Mouse (Mus musculus): Measurements from ENCODE around the gene Mfap2. TPM values are rescaled to one million over a fixed set of nuclear protein-coding genes. Genes with fewer than 3 reads are reported as not detected.

The Mfap2 gene
- total RNA-seq (2017) = not detected in 2 replicates

- ATAC-seq (replicated peaks; ENCODE audit: low read depth, poor library complexity, severe bottlenecking) = no peak
These were observed at the start of gene Mfap2 for GRCm38 (mm10) chr4:141010118-141010517. Gene Mfap2, plus strand, starts transcription at chr4:141010418.

GRCm38 (mm10) chr4:140960781-140961466, 49.3 kb upstream of the Mfap2 start, which contains the start of gene Sdhb:
Gene Sdhb, plus strand, starts transcription at chr4:140961203.
- peak; percentile 90 for ATAC-seq (replicated peaks; ENCODE audit: low read depth, poor library complexity, severe bottlenecking)

GRCm38 (mm10) chr4:140961467-140962206, 48.6 kb upstream of the Mfap2 start:
- ATAC-seq (replicated peaks; ENCODE audit: low read depth, poor library complexity, severe bottlenecking) = no peak

GRCm38 (mm10) chr4:140962207-140962909, 47.9 kb upstream of the Mfap2 start:
- ATAC-seq (replicated peaks; ENCODE audit: low read depth, poor library complexity, severe bottlenecking) = no peak

- ATAC-seq (replicated peaks; ENCODE audit: low read depth, poor library complexity, severe bottlenecking) = no peak
These were observed 47.3 kb upstream of the Mfap2 start for GRCm38 (mm10) chr4:140962950-140963349.

- ATAC-seq (replicated peaks; ENCODE audit: low read depth, poor library complexity, severe bottlenecking) = no peak
These were observed 46.1 kb upstream of the Mfap2 start for GRCm38 (mm10) chr4:140963941-140964597.

- ATAC-seq (replicated peaks; ENCODE audit: low read depth, poor library complexity, severe bottlenecking) = peak; percentile 46
These were observed 45.6 kb upstream of the Mfap2 start for GRCm38 (mm10) chr4:140964620-140965019.

GRCm38 (mm10) chr4:140967386-140968159, 42.6 kb upstream of the Mfap2 start:
- ATAC-seq (replicated peaks; ENCODE audit: low read depth, poor library complexity, severe bottlenecking) = no peak

GRCm38 (mm10) chr4:140971691-140972090, 38.5 kb upstream of the Mfap2 start:
- no peak for ATAC-seq (replicated peaks; ENCODE audit: low read depth, poor library complexity, severe bottlenecking)

GRCm38 (mm10) chr4:140974408-140974807, 35.8 kb upstream of the Mfap2 start:
- no peak for ATAC-seq (replicated peaks; ENCODE audit: low read depth, poor library complexity, severe bottlenecking)

- ATAC-seq (replicated peaks; ENCODE audit: low read depth, poor library complexity, severe bottlenecking) = peak; percentile 66
These were observed 34.9 kb upstream of the Mfap2 start for GRCm38 (mm10) chr4:140975356-140975755.

GRCm38 (mm10) chr4:140977278-140977677, 32.9 kb upstream of the Mfap2 start:
- ATAC-seq (replicated peaks; ENCODE audit: low read depth, poor library complexity, severe bottlenecking) = no peak

GRCm38 (mm10) chr4:140977886-140978692, 32.1 kb upstream of the Mfap2 start:
- peak; percentile 55 for ATAC-seq (replicated peaks; ENCODE audit: low read depth, poor library complexity, severe bottlenecking)

- no peak for ATAC-seq (replicated peaks; ENCODE audit: low read depth, poor library complexity, severe bottlenecking)
These were observed 28.6 kb upstream of the Mfap2 start for GRCm38 (mm10) chr4:140981605-140982004.

GRCm38 (mm10) chr4:140982808-140983207, 27.4 kb upstream of the Mfap2 start:
- no peak for ATAC-seq (replicated peaks; ENCODE audit: low read depth, poor library complexity, severe bottlenecking)

- peak; percentile 90 for ATAC-seq (replicated peaks; ENCODE audit: low read depth, poor library complexity, severe bottlenecking)
These were observed 26.8 kb upstream of the Mfap2 start for GRCm38 (mm10) chr4:140983442-140983841.

GRCm38 (mm10) chr4:140984544-140984943, 25.7 kb upstream of the Mfap2 start:
- ATAC-seq (replicated peaks; ENCODE audit: low read depth, poor library complexity, severe bottlenecking) = no peak

GRCm38 (mm10) chr4:140986024-140986710, 24.1 kb upstream of the Mfap2 start:
- no peak for ATAC-seq (replicated peaks; ENCODE audit: low read depth, poor library complexity, severe bottlenecking)

All from common myeloid progenitor, adult 5-6 weeks (primary cell).